ENCODE assay signal across 19 mouse cellular contexts in the genomic region with DNA sequence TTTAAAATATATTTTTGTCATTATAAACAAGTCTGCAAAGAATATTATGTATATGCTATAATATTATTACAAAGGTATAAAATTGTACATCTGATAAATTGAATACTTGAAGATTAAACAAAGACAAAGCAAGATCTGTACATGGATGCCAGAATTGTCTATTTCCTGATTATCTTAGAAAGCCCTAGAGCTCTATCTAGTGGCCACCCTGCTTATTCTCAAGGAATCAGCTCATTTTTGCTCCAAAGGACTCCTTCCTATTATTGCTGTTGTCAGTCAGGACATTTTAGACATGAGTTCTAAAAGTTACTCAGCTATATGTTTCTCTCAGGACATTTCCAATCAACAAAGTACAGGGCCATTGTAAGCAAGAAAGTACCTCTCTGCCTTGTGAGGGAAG.
DNase-seq lines count a peak whose midpoint lies in the region; ATAC-seq and TF ChIP-seq lines count a peak whose summit lies in the region.
"Had no signal": no experiment of that assay in that cellular context is flagged by ENCODE, and none has a peak within 500 bp of the region (broad histone marks: within the 10 kb centered on the region; RNA-seq: fewer than 3 reads in every experiment).

No protein-coding gene starts in this region.

- H3K27me3 ChIP-seq in forebrain, postnatal 0 days (ENCODE audit: insufficient read depth, low read length), result no peaks in the 10 kb centered on the region
- no peaks in the 10 kb centered on the region for H3K27me3 ChIP-seq in forebrain, embryonic 11.5 days (ENCODE audit: control insufficient read depth, insufficient read depth, low read length)
- H3K27me3 ChIP-seq in CH12.LX (replicated peaks), result no peaks in the 10 kb centered on the region
- no peaks in the 10 kb centered on the region for H3K27me3 ChIP-seq in forebrain, embryonic 13.5 days
- H3K27me3 ChIP-seq: heart, embryonic 13.5 days; neural tube, embryonic 13.5 days had no signal

- no peak for TF ChIP-seq EP300 in CH12.LX (IDR thresholded peaks at IDR 0.05; ENCODE audit: low read length)

- no peak overlapping the region for H3K27ac ChIP-seq in forebrain, postnatal 0 days (ENCODE audit: low read depth, low read length)
- no peak overlapping the region for H3K27ac ChIP-seq in forebrain, embryonic 11.5 days (ENCODE audit: low read depth, low read length)
- no peak overlapping the region for H3K27ac ChIP-seq in CH12.LX (ENCODE audit: insufficient read depth, low read depth)
- no peak overlapping the region for H3K27ac ChIP-seq in forebrain, embryonic 13.5 days
- H3K27ac ChIP-seq: heart, embryonic 13.5 days; liver, embryonic 14.5 days; macrophage; neural tube, embryonic 13.5 days had no signal

- no peaks in the 10 kb centered on the region for H3K9me3 ChIP-seq in forebrain, postnatal 0 days (ENCODE audit: low read length)
- H3K9me3 ChIP-seq in forebrain, embryonic 11.5 days (ENCODE audit: control insufficient read depth, low read length), result no peaks in the 10 kb centered on the region
- H3K9me3 ChIP-seq in CH12.LX (replicated peaks; ENCODE audit: low read length), result no peaks in the 10 kb centered on the region
- H3K9me3 ChIP-seq in forebrain, embryonic 13.5 days (replicated peaks), result no peaks in the 10 kb centered on the region
- H3K9me3 ChIP-seq: heart, embryonic 13.5 days; neural tube, embryonic 13.5 days had no signal

- H3K4me3 ChIP-seq in forebrain, postnatal 0 days (ENCODE audit: low read depth, low read length), result no peak overlapping the region
- no peak overlapping the region for H3K4me3 ChIP-seq in forebrain, embryonic 11.5 days (ENCODE audit: low read depth, low read length)
- H3K4me3 ChIP-seq in CH12.LX (replicated peaks in 1 of 3; ENCODE audit: low read depth in 2 of 3, low read length in 2 of 3, poor library complexity in 1 of 3), result no peak overlapping the region
- no peak overlapping the region for H3K4me3 ChIP-seq in forebrain, embryonic 13.5 days
- H3K4me3 ChIP-seq: heart, embryonic 13.5 days; neural tube, embryonic 13.5 days had no signal

- TF ChIP-seq CTCF in forebrain, postnatal 0 days (IDR thresholded peaks at IDR 0.05; ENCODE audit: low read depth), result no peak; the same call in 1 of the 2 replicates
- TF ChIP-seq CTCF in CH12.LX (conservative IDR thresholded peaks at IDR 0.05 in 1 of 2, IDR thresholded peaks at IDR 0.05 in 1 of 2; ENCODE audit: low read depth in 2 of 2, low read length in 2 of 2), result peak in 1 of 2 experiments; percentile 51; a peak in 2 of 4 replicates
- no peak for TF ChIP-seq CTCF in brain, embryonic 14.5 days (IDR thresholded peaks at IDR 0.05; ENCODE audit: borderline replicate concordance, extremely low read depth, insufficient read depth, insufficient read length)

- peak; percentile 7 for DNase-seq in forebrain, postnatal 0 days
- no peak for DNase-seq in forebrain, embryonic 11.5 days (ENCODE audit: low spot score)
- peak; percentile 4 to 13 for DNase-seq in left cerebral cortex, postnatal 14 days (ENCODE audit: low spot score in 2 of 2)
- DNase-seq in left cerebral cortex, adult 11 months (ENCODE audit: low spot score), result no peak
- DNase-seq in CH12.LX (ENCODE audit: extremely low read depth), result peak; percentile 5
- DNase-seq in brain, embryonic 14.5 days (ENCODE audit: low read depth), result peak; percentile 42
- DNase-seq: adrenal gland, adult 8-10 months; cerebellum, postnatal 25 days; gastrocnemius, postnatal 25 days; kidney, adult 11 months; thymus, adult 18-20 months had no signal

- no peak overlapping the region for H3K9ac ChIP-seq in forebrain, postnatal 0 days
- H3K9ac ChIP-seq in forebrain, embryonic 11.5 days (ENCODE audit: low read length), result no peak overlapping the region
- no peak overlapping the region for H3K9ac ChIP-seq in CH12.LX (ENCODE audit: insufficient read depth, low read depth)
- H3K9ac ChIP-seq in forebrain, embryonic 13.5 days, result no peak overlapping the region
- H3K9ac ChIP-seq: heart, embryonic 13.5 days; liver, embryonic 14.5 days; neural tube, embryonic 13.5 days had no signal

- no peak overlapping the region for H3K4me2 ChIP-seq in forebrain, postnatal 0 days (ENCODE audit: low read depth)
- H3K4me2 ChIP-seq in forebrain, embryonic 11.5 days (ENCODE audit: low read depth, low read length, severe bottlenecking), result no peak overlapping the region
- H3K4me2 ChIP-seq in CH12.LX (ENCODE audit: insufficient read depth, low read depth, poor library complexity, severe bottlenecking), result no peak overlapping the region
- H3K4me2 ChIP-seq in forebrain, embryonic 13.5 days, result no peak overlapping the region
- H3K4me2 ChIP-seq: heart, embryonic 13.5 days; neural tube, embryonic 13.5 days had no signal

- dilution Hi-C loops in CH12.LX (cut with MboI; ENCODE audit: extremely low pct_ligation_motif_present, extremely low pct_unique_long_range_greater_than_20kb, low sequenced_read_pairs), result no loop called here

- peak; percentile 55 for TF ChIP-seq RAD21 in CH12.LX (IDR thresholded peaks at IDR 0.05; ENCODE audit: low read depth, low read length)

- no peak for TF ChIP-seq POLR2A in CH12.LX (IDR thresholded peaks at IDR 0.05; ENCODE audit: low read depth, low read length)
- no peak for TF ChIP-seq POLR2A in brain, embryonic 14.5 days (IDR thresholded peaks at IDR 0.05; ENCODE audit: borderline replicate concordance, extremely low read depth, insufficient read depth, insufficient read length, poor library complexity, severe bottlenecking)

- H3K4me1 ChIP-seq in forebrain, postnatal 0 days (ENCODE audit: insufficient read depth), result no peaks in the 10 kb centered on the region
- no peaks in the 10 kb centered on the region for H3K4me1 ChIP-seq in forebrain, embryonic 11.5 days (replicated peaks; ENCODE audit: control insufficient read depth, insufficient read depth, low read length)
- H3K4me1 ChIP-seq in CH12.LX (ENCODE audit: control insufficient read depth in 1 of 2, insufficient read depth in 2 of 2), result no peaks in the 10 kb centered on the region
- H3K4me1 ChIP-seq in forebrain, embryonic 13.5 days, result no peaks in the 10 kb centered on the region
- H3K4me1 ChIP-seq: heart, embryonic 13.5 days; neural tube, embryonic 13.5 days had no signal

- peak; percentile 40; the same call in 1 of the 2 replicates for ATAC-seq in forebrain, postnatal 0 days
- no peak for ATAC-seq in forebrain, embryonic 11.5 days (replicated peaks; ENCODE audit: low FRiP score)
- no peak for ATAC-seq in granulocyte monocyte progenitor cell, adult 5-6 weeks (replicated peaks; ENCODE audit: poor library complexity, severe bottlenecking)
- no peak for ATAC-seq in forebrain, embryonic 13.5 days
- ATAC-seq: CD4-positive, CD25-positive, alpha-beta regulatory T cell, adult 4 months; midbrain, embryonic 16.5 days had no signal

- no peaks in the 10 kb centered on the region for H3K36me3 ChIP-seq in forebrain, postnatal 0 days (ENCODE audit: insufficient read depth)
- no peaks in the 10 kb centered on the region for H3K36me3 ChIP-seq in forebrain, embryonic 11.5 days (ENCODE audit: control insufficient read depth, insufficient read depth, low read length)
- H3K36me3 ChIP-seq in CH12.LX (replicated peaks in 1 of 2; ENCODE audit: control insufficient read depth in 1 of 2, insufficient read depth in 1 of 2, low read length in 1 of 2), result no peaks in the 10 kb centered on the region
- no peaks in the 10 kb centered on the region for H3K36me3 ChIP-seq in forebrain, embryonic 13.5 days (ENCODE audit: poor library complexity, severe bottlenecking)
- H3K36me3 ChIP-seq: heart, embryonic 13.5 days; neural tube, embryonic 13.5 days had no signal

- in situ Hi-C loops in CH12.LX (cut with MboI; ENCODE audit: low pct_ligation_motif_present, low pct_unique_long_range_greater_than_20kb, low sequenced_read_pairs), result no loop called here

- intact Hi-C loops in left cerebral cortex, postnatal 14 days (cut with DNase I), result loop anchor here (5.0 to 10.0 kb wide), 2 partner anchors 168 to 361 kb away; a partner anchor contains a TSS

- H3K79me2 ChIP-seq in CH12.LX (replicated peaks; ENCODE audit: control insufficient read depth, extremely low read depth, insufficient read depth, poor library complexity, severe bottlenecking), result no peaks in the 10 kb centered on the region

TF ChIP-seq in CH12.LX, 34 proteins besides CTCF, POLR2A, EP300 and RAD21:
- TF ChIP-seq USF1 (IDR thresholded peaks at IDR 0.05; ENCODE audit: low read depth, low read length) (no peak), UBTF (IDR thresholded peaks at IDR 0.05; ENCODE audit: low read depth, low read length) (no peak), MAX (IDR thresholded peaks at IDR 0.05; ENCODE audit: low read length) (no peak), JUND (conservative IDR thresholded peaks at IDR 0.05; ENCODE audit: low read depth, low read length) (no peak), ZKSCAN1 (IDR thresholded peaks at IDR 0.05; ENCODE audit: borderline replicate concordance, low read depth, low read length) (no peak), ZC3H11A (IDR thresholded peaks at IDR 0.05; ENCODE audit: low read depth, low read length) (no peak), ZMIZ1 (IDR thresholded peaks at IDR 0.05; ENCODE audit: low read depth, low read length) (no peak), MAZ (IDR thresholded peaks at IDR 0.05; ENCODE audit: low read depth, low read length) (no peak), MXI1 (IDR thresholded peaks at IDR 0.05; ENCODE audit: low read depth, low read length) (no peak), NELFE (IDR thresholded peaks at IDR 0.05; ENCODE audit: low read depth, low read length) (no peak), POLR2AphosphoS2 (IDR thresholded peaks at IDR 0.05; ENCODE audit: low read depth, low read length) (no peak)

Comparison
In these comparisons a context has a peak if more than half of its experiments do, and no peak if none do; other contexts are left out.
1. DNase-seq: peak in forebrain, postnatal 0 days (single experiment), left cerebral cortex, postnatal 14 days (2 of 2), CH12.LX (single experiment) and brain, embryonic 14.5 days (single experiment); none in forebrain, embryonic 11.5 days (single experiment) and left cerebral cortex, adult 11 months (single experiment).